Mouse (Mus musculus) embryonic facial prominence, embryonic 13.5 days (tissue): ENCODE measurements around the gene Mertk. TPM values are rescaled to one million over a fixed set of nuclear protein-coding genes. Genes with fewer than 3 reads are reported as not detected.

Experiments
- ATAC-seq: fragments of 200-750 bp; cut with Nextera tagmentation; 2 replicates; pipeline ENCODE4 v1.8.0; 2017; ENCODE audit warnings: low read depth; ENCODE audit not compliant: insufficient number of reproducible peaks, insufficient read depth, low FRiP score, low TSS enrichment
- H3K27ac ChIP-seq: fragments of 300-500 bp; sonication (generic); 2 replicates; pipeline ENCODE4 v1.5.1; 2015; ENCODE audit warnings: moderate library complexity, mild to moderate bottlenecking, inconsistent platforms
- H3K27me3 ChIP-seq: fragments of 300-500 bp; sonication (generic); 2 replicates; pipeline ENCODE4 v1.6.1; 2015; ENCODE audit warnings: mild to moderate bottlenecking, inconsistent platforms
- H3K36me3 ChIP-seq: fragments of 300-500 bp; sonication (generic); 2 replicates; pipeline ENCODE4 v1.6.1; 2015; ENCODE audit warnings: mild to moderate bottlenecking, inconsistent platforms
- H3K4me1 ChIP-seq: fragments of 300-500 bp; sonication (generic); 2 replicates; pipeline ENCODE4 v1.6.1; 2015; ENCODE audit warnings: inconsistent platforms
- H3K4me2 ChIP-seq: fragments of 300-500 bp; sonication (generic); 2 replicates; pipeline ENCODE4 v1.6.1; 2015; ENCODE audit warnings: moderate library complexity, mild to moderate bottlenecking, inconsistent platforms
- H3K4me3 ChIP-seq: fragments of 300-500 bp; sonication (generic); 2 replicates; pipeline ENCODE4 v1.5.1; 2015; ENCODE audit warnings: mild to moderate bottlenecking, inconsistent platforms
- H3K9ac ChIP-seq: fragments of 300-500 bp; sonication (generic); 2 replicates; pipeline ENCODE4 v1.6.1; 2015; ENCODE audit warnings: mild to moderate bottlenecking, inconsistent platforms
- H3K9me3 ChIP-seq: fragments of 300-500 bp; sonication (generic); 2 replicates; pipeline ENCODE4 v1.6.1; 2016; ENCODE audit warnings: inconsistent platforms
- WGBS: fragments of 180-500 bp; shearing (Covaris S2); methylation state at CpG from one replicate; pipeline ENCODE4 v1.1.7; 2015; ENCODE audit warnings: mixed read lengths; 5-methylcytosine and 5-hydroxymethylcytosine counted together
- polyA plus RNA-seq: library from polyadenylated mRNA; unstranded; fragments of >200 nt; fragmentation: Nextera tagmentation; extraction: Ambion mirVana; gene quantifications from 2 replicates; pipeline ENCODE4 v1.2.1, GENCODE M21; 2015

Mertk gene
- polyA plus RNA-seq, 1 experiment from 2014 or later: 12.1 TPM

DNA sequence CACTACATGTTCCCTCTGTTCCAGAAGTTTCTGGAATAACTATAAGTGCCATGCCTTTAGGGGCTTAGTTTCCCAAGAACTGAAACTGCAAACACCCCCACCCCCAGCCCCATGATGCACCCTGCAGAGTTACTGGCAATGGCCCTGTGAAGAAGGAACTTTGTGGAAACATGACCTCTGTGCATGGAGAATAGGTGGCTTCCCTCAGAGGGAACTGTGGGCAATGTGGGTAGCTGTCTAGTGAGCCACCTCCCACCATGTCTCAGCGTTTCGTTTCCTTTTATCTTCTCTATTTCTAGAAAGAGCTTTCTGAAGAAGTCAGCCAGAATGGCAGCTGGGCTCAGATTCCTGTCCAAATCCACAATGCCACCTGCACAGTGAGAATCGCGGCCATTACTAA lies 72.3 kb downstream of the Mertk start:
- H3K36me3 ChIP-seq: peaks cover 45% of the 10 kb centered on the region
- no peak overlapping the region for H3K4me3 ChIP-seq
- no peaks in the 10 kb centered on the region for H3K4me1 ChIP-seq
- H3K9me3 ChIP-seq: no peaks in the 10 kb centered on the region
- no peak overlapping the region for H3K27ac ChIP-seq
- H3K27me3 ChIP-seq: no peaks in the 10 kb centered on the region
- no peak overlapping the region for H3K9ac ChIP-seq
- WGBS: 89% methylated on average over 4 of the region's 4 CpGs
- ATAC-seq: no peak
- H3K4me2 ChIP-seq: no peak overlapping the region

- H3K4me1 ChIP-seq: no peaks in the 10 kb centered on the region
- H3K36me3 ChIP-seq: peaks cover 51% of the 10 kb centered on the region
- H3K9me3 ChIP-seq: no peaks in the 10 kb centered on the region
- H3K4me2 ChIP-seq: no peak overlapping the region
- no peaks in the 10 kb centered on the region for H3K27me3 ChIP-seq
- ATAC-seq: no peak
- WGBS: 94% methylated on average over 7 of the region's 7 CpGs
- H3K27ac ChIP-seq: no peak overlapping the region
- H3K4me3 ChIP-seq: no peak overlapping the region
- H3K9ac ChIP-seq: no peak overlapping the region
Measured at GRCm38 (mm10) chr2:128771750-128772338, 73.1 kb downstream of the Mertk start.

DNA sequence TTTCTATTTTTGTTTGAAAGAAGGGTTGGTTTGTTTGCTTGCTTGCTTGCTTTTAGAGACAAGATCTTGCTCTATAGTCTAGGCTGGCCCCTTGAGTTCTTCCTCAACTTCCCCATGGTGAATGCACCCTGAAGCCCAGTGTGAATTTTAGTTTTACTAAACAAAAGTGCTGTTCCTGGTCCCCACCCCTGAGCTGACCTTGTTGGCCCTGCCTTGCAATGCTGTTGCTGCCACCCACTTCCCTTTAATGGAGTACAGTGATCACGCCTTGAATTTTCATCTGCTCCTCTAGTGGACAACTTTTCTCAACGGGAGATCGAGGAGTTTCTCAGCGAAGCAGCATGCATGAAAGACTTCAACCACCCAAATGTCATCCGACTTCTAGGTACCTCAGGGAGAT lies 83.5 kb downstream of the Mertk start:
- WGBS: 91% methylated on average over 5 of the region's 5 CpGs
- ATAC-seq: no peak
- peaks cover 55% of the 10 kb centered on the region for H3K36me3 ChIP-seq

DNA sequence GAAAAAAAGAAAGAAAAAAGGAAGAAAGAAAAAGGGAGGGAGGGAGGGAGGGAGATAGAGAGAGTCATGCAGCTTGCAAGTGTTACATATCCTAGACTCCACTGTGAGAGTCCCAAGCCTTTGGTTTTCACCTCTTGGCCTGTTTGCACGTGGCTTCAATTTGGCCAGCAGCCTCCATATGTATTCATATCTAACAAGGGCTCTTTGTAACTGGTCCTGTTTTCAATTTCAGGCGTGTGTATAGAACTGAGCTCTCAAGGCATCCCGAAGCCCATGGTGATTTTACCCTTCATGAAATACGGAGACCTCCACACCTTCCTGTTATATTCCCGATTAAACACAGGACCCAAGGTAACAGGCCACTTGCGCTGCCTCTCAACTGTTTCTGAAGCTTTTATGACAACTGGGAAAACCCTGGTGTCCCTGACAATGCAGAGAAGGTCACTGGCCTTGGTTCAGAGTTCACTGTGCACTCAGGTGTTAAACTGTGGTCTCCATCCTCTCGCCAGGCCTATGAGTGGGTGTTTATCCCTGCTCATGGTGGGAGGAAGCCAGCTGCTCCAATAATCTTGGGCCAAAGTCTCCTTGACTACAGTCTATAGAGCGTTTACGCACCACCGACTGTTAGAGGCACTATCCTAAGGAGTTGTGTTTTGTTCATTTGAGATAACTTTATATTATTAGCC lies 85.0 kb downstream of the Mertk start:
- peaks cover 20% of the 10 kb centered on the region for H3K4me1 ChIP-seq
- no peak overlapping the region for H3K9ac ChIP-seq
- 38% methylated on average over 10 of the region's 10 CpGs for WGBS
- ATAC-seq: no peak
- peak overlapping the region; percentile 69 for H3K27ac ChIP-seq
- no peaks in the 10 kb centered on the region for H3K27me3 ChIP-seq
- peaks cover 49% of the 10 kb centered on the region for H3K36me3 ChIP-seq
- H3K4me2 ChIP-seq: no peak overlapping the region
- no peak overlapping the region for H3K4me3 ChIP-seq
- H3K9me3 ChIP-seq: no peaks in the 10 kb centered on the region

More for the DNA sequence above, 83.5 kb downstream of the Mertk start:
- Histone ChIP-seq H3K27me3 (no peaks in the 10 kb centered on the region), H3K9me3 (no peaks in the 10 kb centered on the region), H3K9ac (no peak overlapping the region), H3K4me3 (no peak overlapping the region), H3K27ac (0 out of 2 replicates have a peak overlapping the region, but pooled peaks have one; percentile 5), H3K4me1 (peaks cover 20% of the 10 kb centered on the region), H3K4me2 (no peak overlapping the region)

DNA sequence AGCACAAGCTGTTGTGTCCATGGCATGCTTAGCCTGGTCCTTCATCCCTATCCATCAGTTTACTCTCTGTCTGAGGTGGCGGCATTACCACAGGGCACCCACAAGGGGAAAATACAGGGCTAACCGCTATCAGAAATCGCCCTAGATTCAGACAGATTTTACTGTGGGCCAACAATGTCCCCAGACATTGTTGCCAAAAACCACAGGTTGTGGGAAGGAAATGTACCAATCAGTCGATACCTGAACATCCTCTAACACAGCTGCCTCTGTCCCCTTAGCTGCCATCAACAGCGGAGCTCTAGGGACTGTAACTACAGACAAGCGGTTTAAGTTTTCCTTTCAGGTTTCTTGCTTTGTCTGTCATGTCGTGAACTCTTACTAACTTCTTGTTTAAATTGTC lies 86.1 kb downstream of the Mertk start:
- no peak for ATAC-seq
- Histone ChIP-seq H3K9ac (no peak overlapping the region), H3K4me1 (peaks cover 20% of the 10 kb centered on the region), H3K27me3 (no peaks in the 10 kb centered on the region), H3K36me3 (peaks cover 45% of the 10 kb centered on the region), H3K4me3 (no peak overlapping the region), H3K4me2 (no peak overlapping the region), H3K27ac (no peak overlapping the region), H3K9me3 (no peaks in the 10 kb centered on the region)
- 88% methylated on average over 7 of the region's 7 CpGs for WGBS

- ATAC-seq: no peak
- H3K36me3 ChIP-seq: peaks cover 52% of the 10 kb centered on the region
- no peak overlapping the region for H3K4me2 ChIP-seq
- H3K27me3 ChIP-seq: no peaks in the 10 kb centered on the region
- H3K4me1 ChIP-seq: peaks cover 20% of the 10 kb centered on the region
- no peak overlapping the region for H3K4me3 ChIP-seq
- no peak overlapping the region for H3K9ac ChIP-seq
- WGBS: 58% methylated on average over 5 of the region's 5 CpGs
- no peak overlapping the region for H3K27ac ChIP-seq
- H3K9me3 ChIP-seq: no peaks in the 10 kb centered on the region
Measured at GRCm38 (mm10) chr2:128786341-128786740, 87.6 kb downstream of the Mertk start.

DNA sequence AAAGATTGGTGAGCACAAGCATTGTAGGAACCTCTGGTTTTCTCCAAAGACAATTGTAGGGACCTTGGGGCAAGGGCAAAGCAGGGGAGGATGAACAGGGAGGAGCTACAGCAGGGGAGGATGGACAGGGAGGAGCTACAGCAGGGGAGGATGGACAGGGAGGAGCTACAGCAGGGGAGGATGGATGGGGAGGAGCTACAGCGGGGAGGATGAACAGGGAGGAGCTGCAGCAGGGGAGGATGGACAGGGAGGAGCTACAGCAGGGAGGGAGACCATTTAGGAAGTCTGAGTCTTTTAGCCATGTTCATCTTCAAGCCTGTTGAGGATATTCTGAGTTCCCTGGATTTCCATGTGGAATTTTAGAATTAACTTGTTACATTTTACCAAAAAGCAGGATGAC lies 88.0 kb downstream of the Mertk start:
- Histone ChIP-seq H3K4me1 (peaks cover 20% of the 10 kb centered on the region), H3K27ac (no peak overlapping the region), H3K9me3 (no peaks in the 10 kb centered on the region), H3K9ac (no peak overlapping the region), H3K4me2 (no peak overlapping the region), H3K4me3 (no peak overlapping the region), H3K27me3 (no peaks in the 10 kb centered on the region), H3K36me3 (peaks cover 54% of the 10 kb centered on the region)
- ATAC-seq: no peak
- WGBS: 63% methylated on average over 1 of the region's 1 CpGs

- no peak overlapping the region for H3K27ac ChIP-seq
- H3K27me3 ChIP-seq: no peaks in the 10 kb centered on the region
- H3K9me3 ChIP-seq: no peaks in the 10 kb centered on the region
- 83% methylated on average over 3 of the region's 3 CpGs for WGBS
- no peak for ATAC-seq
- no peak overlapping the region for H3K9ac ChIP-seq
- H3K4me2 ChIP-seq: no peak overlapping the region
- H3K4me3 ChIP-seq: no peak overlapping the region
- H3K36me3 ChIP-seq: peaks cover 54% of the 10 kb centered on the region
- H3K4me1 ChIP-seq: peaks cover 15% of the 10 kb centered on the region
Measured at GRCm38 (mm10) chr2:128787805-128788204, 89.0 kb downstream of the Mertk start.

- Histone ChIP-seq H3K9ac (no peak overlapping the region), H3K36me3 (peaks cover 67% of the 10 kb centered on the region), H3K4me3 (no peak overlapping the region), H3K4me1 (peaks cover 3% of the 10 kb centered on the region; the same call in 1 of the 2 replicates), H3K4me2 (no peak overlapping the region), H3K27ac (no peak overlapping the region), H3K27me3 (no peaks in the 10 kb centered on the region), H3K9me3 (no peaks in the 10 kb centered on the region)
- WGBS: 89% methylated on average over 11 of the region's 11 CpGs
- ATAC-seq: no peak
Measured at GRCm38 (mm10) chr2:128790875-128791614, 92.3 kb downstream of the Mertk start.

DNA sequence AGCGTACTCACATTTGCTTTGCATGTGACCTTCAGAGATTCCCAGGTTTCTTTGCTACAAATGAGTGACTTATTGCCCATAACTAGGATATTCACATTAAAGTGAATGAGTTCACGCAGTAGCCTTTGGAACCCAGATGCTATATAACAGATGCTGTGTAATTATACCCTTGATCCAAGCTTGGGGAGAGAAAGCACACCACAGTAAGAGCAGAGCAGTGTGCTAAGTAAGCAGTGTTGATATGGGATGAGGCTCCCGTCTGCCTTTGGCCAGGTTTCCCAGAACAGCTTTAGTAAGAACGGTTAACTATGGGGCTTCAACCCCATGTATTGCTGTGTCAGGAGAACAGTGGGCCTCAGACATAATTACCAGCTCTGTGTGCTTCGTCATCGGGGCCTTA lies 95.2 kb downstream of the Mertk start:
- Histone ChIP-seq H3K4me3 (no peak overlapping the region), H3K36me3 (peaks cover 85% of the 10 kb centered on the region), H3K9ac (no peak overlapping the region), H3K4me1 (0 out of 2 replicates have a peak, but pooled peaks cover 5% of the 10 kb centered on the region), H3K9me3 (no peaks in the 10 kb centered on the region), H3K27me3 (no peaks in the 10 kb centered on the region), H3K4me2 (no peak overlapping the region), H3K27ac (no peak overlapping the region)
- whole genome bisulfite sequencing: 76% methylated on average over 6 of the region's 6 CpGs
- no peak for ATAC-seq

GRCm38 (mm10) chr2:128796463-128796862 lies 97.7 kb downstream of the Mertk start:
- 55% methylated on average over 6 of the region's 6 CpGs for WGBS
- H3K36me3 ChIP-seq: peaks cover 95% of the 10 kb centered on the region

More at GRCm38 (mm10) chr2:128796463-128796862, 97.7 kb downstream of the Mertk start:
- no peak overlapping the region for H3K4me2 ChIP-seq
- H3K9ac ChIP-seq: no peak overlapping the region
- H3K27me3 ChIP-seq: no peaks in the 10 kb centered on the region
- 0 out of 2 replicates have a peak, but pooled peaks cover 5% of the 10 kb centered on the region for H3K4me1 ChIP-seq
- H3K27ac ChIP-seq: peak overlapping the region; percentile 49; the same call in 1 of the 2 replicates
- no peak for ATAC-seq
- no peak overlapping the region for H3K4me3 ChIP-seq
- no peaks in the 10 kb centered on the region for H3K9me3 ChIP-seq
